Comparison of ENCODE assay signal across 7 mouse cellular contexts in genomic region chr16:10571820-10572219, GRCm38 (mm10). TPM values are rescaled to one million over a fixed set of nuclear protein-coding genes. Genes with fewer than 3 reads are reported as not detected.
A peak's percentile ranks its signal among the peaks of the same experiment; 100 is the strongest.
DNase-seq lines count a peak whose midpoint lies in the region; ATAC-seq and TF ChIP-seq lines count a peak whose summit lies in the region.

No protein-coding gene starts in this region.

- no peaks in the 10 kb centered on the region for H3K79me2 ChIP-seq in liver, adult 2 months (ENCODE audit: control insufficient read depth, insufficient read depth, low read length)

- no peak overlapping the region for H3K4me3 ChIP-seq in liver, adult 2 months (ENCODE audit: insufficient read depth, low read depth, low read length)
- H3K4me3 ChIP-seq in liver, embryonic 12.5 days: no peak overlapping the region
- no peak overlapping the region for H3K4me3 ChIP-seq in ES-E14 (ENCODE audit: insufficient read depth in 1 of 2, low read depth in 1 of 2, low read length in 2 of 2, poor library complexity in 1 of 2, severe bottlenecking in 1 of 2)
- no peak overlapping the region for H3K4me3 ChIP-seq in bone marrow, adult 2 months (replicated peaks; ENCODE audit: control insufficient read depth, low read depth, low read length)

- no peak overlapping the region for H3K9ac ChIP-seq in liver, adult 2 months (ENCODE audit: low read depth, low read length)
- H3K9ac ChIP-seq in liver, embryonic 12.5 days: no peak overlapping the region
- no peak overlapping the region for H3K9ac ChIP-seq in ES-E14 (ENCODE audit: insufficient read depth, low read depth, low read length, poor library complexity, severe bottlenecking)

- TF ChIP-seq CTCF in liver, adult 2 months (IDR thresholded peaks at IDR 0.05; ENCODE audit: low read depth, low read length): peak; percentile 52
- peak; percentile 23; the same call in 1 of the 2 replicates for TF ChIP-seq CTCF in bone marrow, adult 2 months (IDR thresholded peaks at IDR 0.05; ENCODE audit: control insufficient read depth, insufficient read depth, low read length)

- H3K9me3 ChIP-seq in liver, embryonic 12.5 days (replicated peaks): no peaks in the 10 kb centered on the region
- no peaks in the 10 kb centered on the region for H3K9me3 ChIP-seq in ES-E14 (ENCODE audit: control insufficient read depth, insufficient read depth, low read depth, low read length)

- peaks cover 20% of the 10 kb centered on the region for H3K36me3 ChIP-seq in liver, adult 2 months (ENCODE audit: control insufficient read depth, insufficient read depth, low read length)
- H3K36me3 ChIP-seq in liver, embryonic 12.5 days: peaks cover 41% of the 10 kb centered on the region
- peaks cover 18% of the 10 kb centered on the region; the same call in 1 of the 2 replicates for H3K36me3 ChIP-seq in ES-E14 (ENCODE audit: control insufficient read depth, insufficient read depth, low read length, poor library complexity, severe bottlenecking)

- TF ChIP-seq POLR2A in liver, adult 2 months (IDR thresholded peaks at IDR 0.05; ENCODE audit: extremely low read depth, insufficient read depth, low read length): no peak
- no peak for TF ChIP-seq POLR2A in bone marrow, adult 2 months (IDR thresholded peaks at IDR 0.05; ENCODE audit: borderline replicate concordance, control insufficient read depth, low read depth, low read length)

- ATAC-seq in liver, embryonic 12.5 days: no peak
- peak; percentile 71 for ATAC-seq in megakaryocyte progenitor cell, adult 5-6 weeks (replicated peaks; ENCODE audit: poor library complexity)
- ATAC-seq in cerebellum, adult (ENCODE audit: insufficient number of reproducible peaks, low FRiP score, low TSS enrichment): no peak

- H3K4me1 ChIP-seq in liver, adult 2 months (ENCODE audit: control insufficient read depth, insufficient read depth, low read length): peaks cover 8% of the 10 kb centered on the region
- H3K4me1 ChIP-seq in liver, embryonic 12.5 days: no peaks in the 10 kb centered on the region
- no peaks in the 10 kb centered on the region for H3K4me1 ChIP-seq in ES-E14 (ENCODE audit: control insufficient read depth in 2 of 2, insufficient read depth in 2 of 2, low read length in 2 of 2, poor library complexity in 1 of 2)
- no peaks in the 10 kb centered on the region for H3K4me1 ChIP-seq in bone marrow, adult 2 months (ENCODE audit: control insufficient read depth, insufficient read depth, low read length)

- no peak overlapping the region for H3K27ac ChIP-seq in liver, adult 2 months (replicated peaks; ENCODE audit: insufficient read depth, low read depth, low read length)
- H3K27ac ChIP-seq in liver, embryonic 12.5 days: no peak overlapping the region
- H3K27ac ChIP-seq in ES-E14 (ENCODE audit: insufficient read depth, low read depth, low read length, poor library complexity, severe bottlenecking): no peak overlapping the region
- H3K27ac ChIP-seq in bone marrow, adult 2 months (ENCODE audit: control insufficient read depth, insufficient read depth, low read depth, low read length, poor library complexity): no peak overlapping the region

- no peaks in the 10 kb centered on the region for H3K27me3 ChIP-seq in liver, adult 2 months (ENCODE audit: control insufficient read depth, insufficient read depth, low read length)
- H3K27me3 ChIP-seq in liver, embryonic 12.5 days (replicated peaks): no peaks in the 10 kb centered on the region

- intact Hi-C loops in left cerebral cortex, postnatal 36 days (cut with DNase I): loop anchor here (2.0 to 5.0 kb wide), 3 partner anchors 213 to 299 kb away; partner anchors contain the start of gene Socs1

- WGBS in liver, adult 2 months: 82% methylated on average over 2 of the region's 2 CpGs
- 60% methylated on average over 2 of the region's 2 CpGs for WGBS in liver, embryonic 12.5 days (ENCODE audit: insufficient replicate concordance)
- WGBS in bone marrow, adult 2 months: 58% methylated on average over 2 of the region's 2 CpGs

- no peak overlapping the region for H3K4me2 ChIP-seq in liver, embryonic 12.5 days

- in situ Hi-C loops in ES-E14 (cut with MboI; ENCODE audit: low sequenced_read_pairs in 2 of 2, unreplicated experiment in 2 of 2): loop anchor here (10.0 to 25.0 kb wide), 2 partner anchors 273 to 290 kb away; no protein-coding TSS in a partner anchor

- no peak for DNase-seq in liver, adult 2 months (ENCODE audit: extremely low read depth, low read depth, low spot score)
- no peak for DNase-seq in ES-E14 (ENCODE audit: low read depth, low spot score)
- DNase-seq in left cerebral cortex, postnatal 36 days (ENCODE audit: low spot score in 2 of 2): no peak

TF ChIP-seq in ES-E14, 5 proteins besides CTCF, POLR2A, EP300 and RAD21:
- no peak for TF ChIP-seq CHD2 (IDR thresholded peaks at IDR 0.05; ENCODE audit: low read depth, low read length)
- TF ChIP-seq MAFK (IDR thresholded peaks at IDR 0.05; ENCODE audit: insufficient read depth, low read depth, low read length): no peak
- no peak for TF ChIP-seq ZNF384 (IDR thresholded peaks at IDR 0.05; ENCODE audit: low read depth, low read length)
- peak; percentile 49; the same call in 1 of the 2 replicates for TF ChIP-seq ZC3H11A (IDR thresholded peaks at IDR 0.05; ENCODE audit: borderline replicate concordance, low read depth, low read length)

RNA-seq across cellular contexts. Expression of gene Clec16a, which starts 26.7 kb away (rescaled TPM):
- total RNA-seq in liver, adult 2 months (2014; rRNA removed): 11.6 and 13.4 TPM in 2 replicates
- polyA plus RNA-seq in liver, adult 2 months (2012; rRNA removed): 8.5 and 9.8 TPM in 2 replicates
- 15.7 and 17.3 TPM in 2 replicates for polyA plus RNA-seq in liver, embryonic 12.5 days (2016; fragmentation: Nextera tagmentation; extraction: Ambion mirVana)
- total RNA-seq in ES-E14 (2012; rRNA removed): 14.6 and 16.2 TPM in 2 replicates
- 3.0 and 6.3 TPM in 2 replicates for polyA plus RNA-seq in bone marrow, adult 2 months (2011; ENCODE audit: insufficient read depth, insufficient read length, low replicate concordance, missing spikeins)
- 10.8 and 11.5 TPM in 2 replicates for total RNA-seq in megakaryocyte progenitor cell, adult 5-6 weeks (2015)
- total RNA-seq in megakaryocyte progenitor cell, adult 5-6 weeks (2017): 12.6 and 14.6 TPM in 2 replicates
- 10 to 100 TPM; 92.4 to 97.8 TPM for total RNA-seq in left cerebral cortex, postnatal 36 days (2021)

RNA-seq across cellular contexts. Expression of gene Dexi, which starts 29.0 kb away (rescaled TPM):
- total RNA-seq in liver, adult 2 months (2014; rRNA removed): 8.9 and 12.3 TPM in 2 replicates
- polyA plus RNA-seq in liver, adult 2 months (2012; rRNA removed): 70.0 and 99.8 TPM in 2 replicates
- 7.6 and 7.8 TPM in 2 replicates for polyA plus RNA-seq in liver, embryonic 12.5 days (2016; fragmentation: Nextera tagmentation; extraction: Ambion mirVana)
- 5.8 TPM in 2 replicates for total RNA-seq in ES-E14 (2012; rRNA removed)
- polyA plus RNA-seq in bone marrow, adult 2 months (2011; ENCODE audit: insufficient read depth, insufficient read length, low replicate concordance, missing spikeins): 4.2 and 4.3 TPM in 2 replicates
- total RNA-seq in megakaryocyte progenitor cell, adult 5-6 weeks (2015): 5.7 and 7.3 TPM in 2 replicates
- total RNA-seq in megakaryocyte progenitor cell, adult 5-6 weeks (2017): 3.3 and 6.0 TPM in 2 replicates
- total RNA-seq in left cerebral cortex, postnatal 36 days (2021): 10 to 100 TPM; 65.3 TPM
